Mouse (Mus musculus): ENCODE measurements at regions not wholly inside any gene's neighbourhood (a gene's known extent, or its start where the extent isn't known, plus 50 kb on each side); places are given as distances from the start of the nearest gene placed in this dataset.
"Not testable (repeated sequence)": the region's sequence is repeated elsewhere in the genome, so short reads cannot be mapped to it uniquely, and the experiment has no call there.

GRCm38 (mm10) chr4:101366905-101367679 is 52.0 kb upstream of the Ak4 start:
- no peak for DNase-seq (ENCODE audit: low read depth, low spot score)

DNA sequence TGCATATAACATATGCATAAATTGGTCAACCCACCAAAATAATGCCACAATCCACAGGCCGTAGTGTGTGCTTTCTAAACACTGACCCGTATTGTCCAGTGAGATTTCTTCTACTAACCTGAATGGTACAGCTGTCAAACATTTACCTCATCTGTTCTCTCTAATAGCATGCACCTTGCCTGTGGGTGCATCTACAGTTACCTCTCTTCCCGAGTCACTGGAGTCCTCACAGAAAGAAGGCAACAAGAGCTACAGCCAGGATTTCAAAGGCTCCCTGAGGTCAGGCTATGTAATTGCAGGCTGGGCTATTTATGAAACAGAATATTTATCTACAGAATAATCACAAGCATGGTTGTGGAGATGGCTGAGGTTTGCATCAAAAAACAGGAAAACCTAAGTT is 53.8 kb upstream of the Ak4 start:
- no peak for DNase-seq (ENCODE audit: low read depth, low spot score)

- DNase-seq (ENCODE audit: low read depth, low spot score): no peak
Measured at GRCm38 (mm10) chr4:101364716-101365115, 54.4 kb upstream of the Ak4 start.

DNA sequence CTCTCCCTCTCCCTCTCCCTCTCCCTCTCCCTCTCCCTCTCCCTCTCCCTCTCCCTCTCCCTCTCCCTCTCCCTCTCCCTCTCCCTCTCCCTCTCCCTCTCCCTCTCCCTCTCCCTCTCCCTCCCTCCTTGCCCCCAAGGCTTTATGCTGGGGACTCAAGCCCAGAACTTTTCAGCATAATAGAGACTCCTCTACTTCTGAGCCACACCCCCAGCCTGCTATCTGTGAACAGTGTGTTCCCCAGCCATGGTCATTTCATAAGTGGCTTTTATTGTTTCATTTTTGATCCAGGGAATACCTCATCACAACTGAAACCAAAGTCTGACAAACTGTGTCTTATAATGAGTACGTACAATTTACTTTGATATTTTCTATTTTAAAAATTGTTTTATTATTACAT is 55.8 kb upstream of the Ak4 start:
- not testable (repeated sequence) for DNase-seq (ENCODE audit: low read depth, low spot score)

DNA sequence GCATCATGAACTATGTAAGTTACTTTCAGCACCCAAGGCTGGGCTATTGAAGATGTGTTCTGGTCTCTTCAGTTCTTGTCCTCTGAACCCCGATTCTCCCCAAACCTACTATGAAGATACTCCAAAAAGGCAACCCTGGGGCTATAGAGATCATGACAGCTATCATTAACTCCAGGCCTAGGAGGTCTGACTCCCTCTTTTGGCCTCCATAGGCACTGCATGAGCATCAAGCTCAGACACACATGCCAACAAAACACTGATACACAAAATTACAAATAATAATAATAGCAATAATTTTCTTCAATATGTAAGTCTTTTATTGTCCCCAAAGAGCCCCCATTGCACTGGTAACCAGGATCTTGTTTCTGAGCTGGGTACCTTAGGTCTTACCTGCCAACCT is 57.3 kb upstream of the Ak4 start:
- no peak for DNase-seq (ENCODE audit: low read depth, low spot score)

DNA sequence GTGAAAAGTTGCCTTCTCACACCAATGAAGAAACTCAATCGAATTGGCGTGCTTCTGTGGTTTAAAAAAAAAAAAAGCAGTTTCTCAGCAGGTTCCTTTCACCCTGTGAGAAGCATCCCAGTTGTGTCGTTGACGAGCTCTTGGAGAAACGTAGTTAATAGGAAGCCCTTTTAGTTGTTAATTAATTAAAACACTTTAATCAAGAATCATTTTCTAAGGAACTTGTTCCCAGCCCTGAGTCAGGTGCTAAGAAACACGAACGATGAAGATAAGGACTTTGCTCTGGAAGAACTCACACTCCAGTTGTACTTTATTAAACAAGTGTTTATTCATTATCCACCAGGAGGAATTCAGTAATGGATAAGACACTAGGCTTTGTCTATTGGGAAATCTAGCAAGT is 58.8 kb upstream of the Ak4 start:
- DNase-seq (ENCODE audit: low read depth, low spot score): no peak

GRCm38 (mm10) chr4:101359119-101359518 is 60.0 kb upstream of the Ak4 start:
- no peak for DNase-seq (ENCODE audit: low read depth, low spot score)

GRCm38 (mm10) chr4:101358525-101358924 is 60.6 kb upstream of the Ak4 start:
- no peak for DNase-seq (ENCODE audit: low read depth, low spot score)

- no peak for DNase-seq (ENCODE audit: low read depth, low spot score)
Measured at GRCm38 (mm10) chr4:101357923-101358322, 61.2 kb upstream of the Ak4 start.

DNA sequence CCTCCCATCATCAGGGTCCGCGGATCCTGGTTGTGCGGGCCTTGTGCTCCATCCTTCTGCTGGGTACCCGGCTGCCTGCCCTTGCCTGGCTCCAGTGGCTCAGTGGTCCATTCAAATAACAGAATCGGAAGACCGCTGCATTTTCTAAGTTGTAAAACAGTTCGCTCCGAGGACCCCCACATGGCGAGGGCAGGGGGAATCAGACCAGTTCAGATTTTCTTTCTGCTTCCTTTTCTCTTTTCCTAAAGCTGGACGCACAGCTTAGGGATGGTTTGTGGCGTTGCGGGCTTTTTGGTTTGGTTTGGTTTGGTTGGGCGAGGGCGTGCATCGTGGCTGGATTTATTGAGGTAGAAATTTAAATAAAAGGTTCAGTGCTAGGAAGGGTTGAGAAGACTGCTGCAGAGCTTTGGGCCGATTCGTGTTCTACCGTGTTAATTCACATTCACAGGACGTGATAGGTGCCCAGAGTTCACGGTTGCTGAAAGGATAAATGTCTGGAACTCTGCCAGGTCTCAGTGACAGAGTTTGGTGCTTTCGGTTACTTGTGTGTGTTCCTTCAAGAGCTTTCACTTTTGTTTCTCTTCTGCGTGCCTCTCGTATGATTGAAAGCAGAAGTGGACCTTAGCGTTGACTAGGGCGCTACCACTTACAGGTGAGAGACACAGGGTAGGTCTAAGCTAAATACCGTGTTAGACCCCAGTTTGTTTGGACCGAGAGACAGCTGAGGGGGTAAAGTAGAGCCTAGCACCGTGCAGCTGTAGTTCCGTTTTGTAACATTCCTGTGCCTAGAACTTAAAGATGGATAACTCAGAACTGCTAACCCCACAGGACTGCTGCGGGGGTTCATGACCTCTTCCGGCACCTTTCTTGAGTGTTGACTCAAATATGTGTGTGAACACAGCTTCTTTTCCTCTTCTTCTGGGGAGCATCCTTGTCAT is 61.9 kb upstream of the Ak4 start:
- DNase-seq (ENCODE audit: low read depth, low spot score): no peak

DNA sequence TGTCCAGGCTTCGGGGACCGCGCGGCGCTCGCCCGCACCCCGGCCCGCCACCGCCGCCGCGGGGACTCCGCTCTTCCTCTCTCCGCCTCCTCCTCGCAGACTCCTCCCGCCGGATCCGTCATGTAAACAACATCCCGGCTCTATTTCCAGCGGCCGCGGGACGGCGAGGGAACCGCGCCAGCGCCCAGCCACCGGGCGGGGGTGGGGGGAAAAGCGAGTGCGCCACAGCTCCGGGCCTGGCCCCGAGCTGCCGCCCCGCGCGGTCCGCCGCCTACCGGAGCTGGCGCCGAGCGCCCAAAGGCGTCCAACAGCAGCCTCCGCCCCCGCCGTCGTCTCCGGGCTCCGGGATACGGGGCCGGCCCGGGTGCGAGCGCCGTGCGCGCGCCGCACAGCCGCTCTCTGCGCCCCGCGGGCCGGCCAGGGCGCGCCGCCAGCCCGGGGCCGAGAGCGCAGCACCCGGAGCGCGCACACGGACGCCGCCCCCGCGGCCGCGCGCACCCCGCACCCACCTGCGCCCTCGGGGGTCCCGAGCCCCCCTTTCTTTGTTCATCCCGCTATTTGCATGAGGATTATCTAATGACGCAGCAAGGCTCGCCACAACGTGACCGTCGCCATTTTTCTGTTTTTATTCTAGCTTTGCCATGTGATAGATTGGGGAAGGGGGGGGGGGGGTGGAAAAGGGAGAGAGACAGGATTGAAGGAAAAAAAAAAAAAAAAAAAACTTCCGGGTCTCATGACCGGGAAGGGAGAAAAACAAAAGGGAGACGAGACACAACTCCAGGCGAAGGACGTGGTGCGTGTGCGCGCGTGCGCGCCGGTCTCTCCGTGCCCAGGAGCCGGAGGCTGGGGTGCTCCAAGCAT is 62.8 kb upstream of the Ak4 start:
- peak; percentile 90 for DNase-seq (ENCODE audit: low read depth, low spot score)

- DNase-seq (ENCODE audit: low read depth, low spot score): no peak
Measured at GRCm38 (mm10) chr4:101355431-101356092, 63.5 kb upstream of the Ak4 start.

- DNase-seq (ENCODE audit: low read depth, low spot score): no peak
Measured at GRCm38 (mm10) chr4:101354951-101355350, 64.1 kb upstream of the Ak4 start.

DNA sequence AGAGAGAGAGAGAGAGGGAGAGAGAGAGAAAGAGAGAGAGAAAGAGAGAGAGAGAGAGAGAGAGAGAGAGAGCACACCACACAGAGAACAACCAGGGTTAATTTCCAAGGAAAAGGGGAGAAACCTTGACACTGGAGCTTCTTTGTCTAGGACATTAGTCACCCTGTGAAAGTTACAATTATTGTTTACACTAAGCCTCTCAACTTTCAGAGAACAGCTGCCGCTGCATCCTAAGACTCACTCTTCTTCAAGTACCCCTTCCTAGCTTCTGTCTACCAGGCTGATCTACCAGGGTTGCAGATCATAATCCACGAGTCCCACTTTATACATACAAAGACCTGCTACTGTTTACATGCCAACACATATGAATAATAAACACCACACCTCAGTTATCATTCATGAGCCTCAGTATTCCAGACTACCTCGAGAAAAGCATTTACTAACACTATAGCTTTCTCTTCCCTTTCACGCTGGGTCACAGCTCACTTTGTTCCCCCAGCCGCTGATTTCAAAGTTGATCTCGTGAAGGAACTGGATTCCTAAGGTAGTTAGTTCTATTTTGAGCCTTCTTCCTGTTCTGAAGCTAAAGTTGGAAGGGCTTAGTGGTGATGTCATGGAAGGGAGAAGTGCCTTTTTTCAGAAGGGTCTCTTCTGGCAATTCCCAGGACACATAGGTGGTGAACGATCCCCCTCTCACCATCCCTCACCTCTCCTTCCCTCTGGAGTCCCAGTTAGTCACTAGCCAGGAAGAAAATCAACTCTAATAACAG is 64.8 kb upstream of the Ak4 start:
- no peak for DNase-seq (ENCODE audit: low read depth, low spot score)

- DNase-seq (ENCODE audit: low read depth, low spot score): no peak
Measured at GRCm38 (mm10) chr4:101352178-101352577, 66.9 kb upstream of the Ak4 start.

DNA sequence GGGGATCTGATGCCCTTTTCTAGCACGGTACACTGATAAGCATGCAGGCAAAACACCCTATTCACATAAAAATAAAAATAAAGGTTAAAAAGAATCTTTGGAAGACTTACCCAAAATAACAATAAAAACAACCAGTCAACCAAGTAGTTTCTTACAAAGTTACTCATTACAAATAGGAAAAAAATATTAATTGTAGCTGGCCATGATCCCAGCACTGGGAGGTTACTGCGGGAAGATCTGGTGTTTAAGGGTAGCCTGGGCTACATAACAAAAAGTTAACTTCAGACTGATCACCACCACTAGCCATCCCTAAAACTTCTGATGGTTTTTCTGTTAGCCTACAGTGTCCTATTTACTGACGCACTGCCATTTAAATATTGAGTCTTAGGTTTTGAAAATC is 67.4 kb upstream of the Ak4 start:
- DNase-seq (ENCODE audit: low read depth, low spot score): no peak

DNA sequence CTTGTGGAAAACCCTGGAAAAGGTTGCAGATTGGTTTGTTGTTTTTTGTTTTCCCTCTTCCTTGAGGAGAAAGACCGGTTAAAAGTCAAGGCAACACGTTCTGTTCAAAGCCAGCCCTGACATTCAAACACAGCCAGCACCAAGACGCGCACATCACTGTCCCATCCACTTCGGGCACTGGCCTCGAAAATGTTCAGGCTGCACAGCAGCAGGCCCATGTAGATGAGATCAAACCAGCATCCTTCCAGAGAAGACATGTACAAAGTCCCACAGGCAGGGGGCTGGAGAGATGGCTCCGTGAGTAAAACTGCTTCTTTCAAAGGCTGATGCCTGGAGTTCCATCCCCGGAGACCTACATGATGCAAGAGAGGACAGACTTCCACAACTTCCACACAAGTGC is 68.4 kb upstream of the Ak4 start:
- no peak for DNase-seq (ENCODE audit: low read depth, low spot score)

DNA sequence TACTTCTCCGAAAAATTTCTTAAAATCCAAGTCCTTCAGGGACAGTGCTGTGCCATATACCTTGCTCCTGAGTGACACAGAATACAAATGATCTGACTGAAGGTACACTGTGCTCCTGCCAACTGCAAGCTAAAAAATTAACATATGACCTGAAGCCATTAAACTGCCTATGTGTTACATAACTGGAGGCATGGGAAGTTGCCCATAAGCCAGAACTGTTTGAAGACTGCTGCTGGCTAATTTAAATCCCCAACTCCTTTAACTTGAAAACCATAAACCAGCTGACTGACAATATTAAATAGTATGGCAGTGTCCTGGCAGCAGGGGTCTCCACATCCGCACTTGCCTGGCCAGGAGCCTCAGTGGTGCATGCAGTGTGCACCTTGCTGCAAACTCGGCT is 68.9 kb upstream of the Ak4 start:
- DNase-seq (ENCODE audit: low read depth, low spot score): no peak

- DNase-seq (ENCODE audit: low read depth, low spot score): peak; percentile 39
Measured at GRCm38 (mm10) chr4:101349413-101349812, 69.7 kb upstream of the Ak4 start.

GRCm38 (mm10) chr4:101347309-101347708 is 71.8 kb upstream of the Ak4 start:
- no peak for DNase-seq (ENCODE audit: low read depth, low spot score)
